In the genomic region with DNA sequence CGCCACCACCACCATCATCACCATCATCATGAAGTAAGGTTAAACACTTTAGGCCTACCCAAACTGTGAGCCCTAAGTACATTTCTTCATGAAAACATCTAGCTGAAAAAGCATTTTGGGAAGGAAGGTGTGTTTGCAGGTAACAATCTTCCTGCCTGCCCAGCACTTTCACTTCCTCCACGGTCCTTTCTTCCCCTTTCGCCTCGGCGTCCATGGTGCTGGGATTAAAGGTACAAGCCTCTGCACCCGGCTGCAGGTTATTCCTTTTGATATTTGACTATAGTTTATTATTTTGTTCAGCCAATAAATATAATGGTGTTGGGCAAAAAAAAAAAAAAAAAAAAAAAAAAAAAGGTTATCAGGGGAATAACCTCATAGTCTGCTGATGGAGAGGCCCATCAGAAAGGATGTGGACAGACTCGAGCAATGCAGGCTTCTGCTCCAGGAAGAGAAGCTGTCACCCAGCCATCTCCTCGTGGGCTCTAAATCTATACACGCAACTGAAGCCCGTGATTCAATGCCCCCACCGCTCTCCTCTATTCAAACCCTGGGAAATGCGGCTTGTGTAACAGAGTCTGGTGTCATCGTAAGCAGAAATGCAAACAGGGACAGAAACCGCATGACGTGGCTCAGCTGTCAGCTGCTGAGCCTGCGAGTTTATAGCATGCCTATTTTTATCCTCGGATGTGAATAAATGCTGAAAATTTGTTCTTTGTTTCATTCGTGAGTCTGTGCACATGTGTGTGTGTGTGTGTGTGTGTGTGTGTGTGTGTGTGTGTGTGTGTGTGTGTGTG, we compare ENCODE assay signal across 8 mouse cellular contexts. TPM values are rescaled to one million over a fixed set of nuclear protein-coding genes. Genes with fewer than 3 reads are reported as not detected.
DNase-seq lines count a peak whose midpoint lies in the region; ATAC-seq and TF ChIP-seq lines count a peak whose summit lies in the region.

No protein-coding gene starts in this region.

- peaks cover 10% of the 10 kb centered on the region for H3K4me1 ChIP-seq in forebrain, embryonic 15.5 days
- peaks cover 19% of the 10 kb centered on the region for H3K4me1 ChIP-seq in forebrain, embryonic 10.5 days
- H3K4me1 ChIP-seq in lung, postnatal 0 days (ENCODE audit: insufficient read depth, low read depth, low read length): peaks cover 5% of the 10 kb centered on the region; the same call in 1 of the 2 replicates
- peaks cover 3% of the 10 kb centered on the region for H3K4me1 ChIP-seq in cerebellum, adult 2 months (ENCODE audit: control insufficient read depth, insufficient read depth, low read length)
- H3K4me1 ChIP-seq in hindbrain, embryonic 11.5 days (replicated peaks; ENCODE audit: control insufficient read depth, insufficient read depth, low read length): peaks cover 2% of the 10 kb centered on the region; the same call in 1 of the 2 replicates

- no peak overlapping the region for H3K4me3 ChIP-seq in forebrain, embryonic 15.5 days
- H3K4me3 ChIP-seq in forebrain, embryonic 10.5 days: no peak overlapping the region
- H3K4me3 ChIP-seq in lung, postnatal 0 days (ENCODE audit: low read depth, low read length): no peak overlapping the region
- no peak overlapping the region for H3K4me3 ChIP-seq in cerebellum, adult 2 months (replicated peaks; ENCODE audit: insufficient read depth, low read depth, low read length)
- H3K4me3 ChIP-seq in hindbrain, embryonic 11.5 days (ENCODE audit: low read depth, low read length): no peak overlapping the region

- peak overlapping the region; percentile 48; the same call in 1 of the 2 replicates for H3K27ac ChIP-seq in forebrain, embryonic 15.5 days (replicated peaks)
- no peak overlapping the region for H3K27ac ChIP-seq in forebrain, embryonic 10.5 days
- H3K27ac ChIP-seq in lung, postnatal 0 days (ENCODE audit: low read length): no peak overlapping the region
- no peak overlapping the region for H3K27ac ChIP-seq in cerebellum, adult 2 months (ENCODE audit: insufficient read depth, low read length)
- no peak overlapping the region for H3K27ac ChIP-seq in hindbrain, embryonic 11.5 days (ENCODE audit: low read depth, low read length)

- ATAC-seq in forebrain, embryonic 15.5 days (replicated peaks): peak; percentile 62
- ATAC-seq in inflammation-experienced regulatory T-cells, adult 6 months: peak; percentile 78
- ATAC-seq in lung, postnatal 0 days: peak; percentile 74
- no peak for ATAC-seq in hindbrain, embryonic 11.5 days (ENCODE audit: low FRiP score)

- H3K27me3 ChIP-seq in forebrain, embryonic 15.5 days: no peaks in the 10 kb centered on the region
- peaks cover 17% of the 10 kb centered on the region; the same call in 1 of the 2 replicates for H3K27me3 ChIP-seq in forebrain, embryonic 10.5 days (ENCODE audit: poor library complexity, severe bottlenecking)
- no peaks in the 10 kb centered on the region for H3K27me3 ChIP-seq in lung, postnatal 0 days (replicated peaks; ENCODE audit: insufficient read depth, low read length)
- H3K27me3 ChIP-seq in cerebellum, adult 2 months (ENCODE audit: control insufficient read depth, insufficient read depth, low read length): no peaks in the 10 kb centered on the region
- H3K27me3 ChIP-seq in hindbrain, embryonic 11.5 days (ENCODE audit: control insufficient read depth, insufficient read depth, low read length): no peaks in the 10 kb centered on the region

- no peaks in the 10 kb centered on the region for H3K36me3 ChIP-seq in forebrain, embryonic 15.5 days
- H3K36me3 ChIP-seq in forebrain, embryonic 10.5 days (replicated peaks): no peaks in the 10 kb centered on the region
- no peaks in the 10 kb centered on the region for H3K36me3 ChIP-seq in lung, postnatal 0 days (ENCODE audit: insufficient read depth, low read length)
- no peaks in the 10 kb centered on the region for H3K36me3 ChIP-seq in hindbrain, embryonic 11.5 days (ENCODE audit: control insufficient read depth, insufficient read depth, low read length)

- 71% methylated on average over 18 of the region's 18 CpGs for WGBS in forebrain, embryonic 15.5 days
- 89% methylated on average over 18 of the region's 18 CpGs for WGBS in forebrain, embryonic 10.5 days
- 57% methylated on average over 18 of the region's 18 CpGs for whole genome bisulfite sequencing in lung, postnatal 0 days
- 77% methylated on average over 18 of the region's 18 CpGs for WGBS in cerebellum, adult 2 months
- WGBS in hindbrain, embryonic 11.5 days: 87% methylated on average over 18 of the region's 18 CpGs

- TF ChIP-seq EP300 in lung, postnatal 0 days (IDR thresholded peaks at IDR 0.05): no peak

- no peaks in the 10 kb centered on the region for H3K9me3 ChIP-seq in forebrain, embryonic 15.5 days
- no peaks in the 10 kb centered on the region for H3K9me3 ChIP-seq in forebrain, embryonic 10.5 days
- no peaks in the 10 kb centered on the region for H3K9me3 ChIP-seq in lung, postnatal 0 days (ENCODE audit: low read length)
- H3K9me3 ChIP-seq in hindbrain, embryonic 11.5 days (ENCODE audit: control insufficient read depth, low read length): no peaks in the 10 kb centered on the region

- H3K4me2 ChIP-seq in forebrain, embryonic 15.5 days (replicated peaks): no peak overlapping the region
- no peak overlapping the region for H3K4me2 ChIP-seq in lung, postnatal 0 days (replicated peaks; ENCODE audit: low read depth, low read length)
- no peak overlapping the region for H3K4me2 ChIP-seq in hindbrain, embryonic 11.5 days (replicated peaks; ENCODE audit: low read depth, low read length)

- TF ChIP-seq CTCF in lung, postnatal 0 days (IDR thresholded peaks at IDR 0.05): no peak
- TF ChIP-seq CTCF in cerebellum, adult 2 months (IDR thresholded peaks at IDR 0.05; ENCODE audit: borderline replicate concordance, insufficient read depth, low read depth, low read length): no peak

- H3K9ac ChIP-seq in forebrain, embryonic 15.5 days (replicated peaks): no peak overlapping the region
- H3K9ac ChIP-seq in lung, postnatal 0 days (replicated peaks; ENCODE audit: low read depth): no peak overlapping the region
- no peak overlapping the region for H3K9ac ChIP-seq in hindbrain, embryonic 11.5 days (ENCODE audit: low read depth, low read length)

- no peak for DNase-seq in forebrain, embryonic 10.5 days (ENCODE audit: extremely low spot score, low spot score)
- peak; percentile 58 to 72 for DNase-seq in CD8-positive naive resting alpha-beta T cell, adult 2 months (ENCODE audit: low read depth in 2 of 2, low spot score in 2 of 2)
- peak; percentile 79 for DNase-seq in lung, postnatal 0 days (ENCODE audit: low spot score)
- peak; percentile 31 for DNase-seq in spleen, adult 12 weeks (ENCODE audit: low spot score)
- no peak for DNase-seq in cerebellum, adult 2 months
- no peak for DNase-seq in hindbrain, embryonic 11.5 days (ENCODE audit: low spot score)

- TF ChIP-seq POLR2A in cerebellum, adult 2 months (IDR thresholded peaks at IDR 0.05; ENCODE audit: borderline replicate concordance, insufficient read depth, low read length): no peak

RNA-seq across cellular contexts. Expression of a gene that starts 56.5 kb away (rescaled TPM):
- 123 and 125 TPM in 2 replicates for polyA plus RNA-seq in forebrain, embryonic 15.5 days (2015; fragmentation: Nextera tagmentation; extraction: Ambion mirVana)
- 93.1 and 103 TPM in 2 replicates for polyA plus RNA-seq in forebrain, embryonic 10.5 days (2016; fragmentation: Nextera tagmentation; extraction: Ambion mirVana)
- polyA plus RNA-seq in inflammation-experienced regulatory T-cells, adult 6 months (2017; shearing (Covaris generic)): 10 to 100 TPM; 23.3 to 49.5 (median 37.0) TPM
- 90.5 and 98.6 TPM in 2 replicates for polyA plus RNA-seq in lung, postnatal 0 days (2015; fragmentation: Nextera tagmentation; extraction: Ambion mirVana)
- 38.6 and 40.8 TPM in 2 replicates for polyA plus RNA-seq in cerebellum, adult 2 months (2012; rRNA removed)
- polyA plus RNA-seq in hindbrain, embryonic 11.5 days (2014; fragmentation: Nextera tagmentation; extraction: Ambion mirVana): 125 and 129 TPM in 2 replicates

Comparison
In these comparisons a context has a peak if more than half of its experiments do, and no peak if none do; other contexts are left out.
1. DNase-seq: peak in CD8-positive naive resting alpha-beta T cell, adult 2 months (2 of 2), lung, postnatal 0 days (single experiment) and spleen, adult 12 weeks (single experiment); none in forebrain, embryonic 10.5 days (single experiment), cerebellum, adult 2 months (0 of 2) and hindbrain, embryonic 11.5 days (single experiment).